Mouse (Mus musculus) cerebellum, adult 9-11 months (tissue): Measurements from ENCODE around the gene Olfr1507.

ENCODE experiments used
- DNase-seq: peaks from one replicate; pipeline ENCODE4 v3.0.0; 2022

Olfr1507 gene

GRCm38 (mm10) chr14:52495516-52495915 is at the start of gene Olfr1507:
Olfr1507 (minus strand) TSS chr14:52495749.
- DNase-seq: no peak

- no peak for DNase-seq
These were observed 37.8 kb upstream of the Olfr1507 start for GRCm38 (mm10) chr14:52533336-52533735.

GRCm38 (mm10) chr14:52524952-52525351 is 29.4 kb upstream of the Olfr1507 start:
- DNase-seq: no peak

- DNase-seq: no peak
These were observed 28.2 kb downstream of the Olfr1507 start, which contains the start of gene Olfr1508 for GRCm38 (mm10) chr14:52467395-52467794. Olfr1508 (minus strand) TSS chr14:52467495.

GRCm38 (mm10) chr14:52465738-52466137 is 29.8 kb downstream of the Olfr1507 start:
- no peak for DNase-seq

- no peak for DNase-seq
These were observed 33.6 kb downstream of the Olfr1507 start for GRCm38 (mm10) chr14:52461928-52462327.

- no peak for DNase-seq
These were observed 44.4 kb downstream of the Olfr1507 start for GRCm38 (mm10) chr14:52451138-52451537.

- DNase-seq: no peak
These were observed 52.9 kb downstream of the Olfr1507 start, which contains the start of gene Olfr1509 for GRCm38 (mm10) chr14:52442690-52443089. Olfr1509 (plus strand) TSS chr14:52442990.
